Mouse (Mus musculus): ENCODE data around the gene A430078G23Rik. TPM values are rescaled to one million over a fixed set of nuclear protein-coding genes. Genes with fewer than 3 reads are reported as not detected.

The A430078G23Rik gene
- total RNA-seq, 2 experiments from 2014 or later, result 0.28 TPM; not detected in 1

Other genes with a start within 250 kb of the A430078G23Rik start
- gene Insr, start 73.8 kb upstream of the A430078G23Rik start, total RNA-seq (2021), result 10 to 100 TPM; 49.0 to 62.6 TPM
- 1 to 10 TPM; 7.9 to 9.1 TPM for gene Arhgef18, start 39.6 kb downstream of the A430078G23Rik start, total RNA-seq (2021)
- gene Pex11g, start 114.3 kb downstream of the A430078G23Rik start, total RNA-seq (2021), result 1 to 10 TPM; 2.4 to 3.5 TPM
- gene Tex45, start 117.4 kb downstream of the A430078G23Rik start, total RNA-seq (2021), result under 1 TPM in 1 of 2 experiments, not detected in 1; 0.15 TPM
- gene Zfp358, start 139.7 kb downstream of the A430078G23Rik start, total RNA-seq (2021), result 10 to 100 TPM; 28.8 to 29.1 TPM
- gene Mcoln1, start 147.0 kb downstream of the A430078G23Rik start, total RNA-seq (2021), result 10 to 100 TPM; 21.3 to 23.0 TPM
- gene Pnpla6, start 162.0 kb downstream of the A430078G23Rik start, total RNA-seq (2021), result 10 to 100 TPM in 1 of 2 experiments, 1 to 10 TPM in 1; 8.4 to 10.4 TPM
- gene C330021F23Rik, start 214.6 kb downstream of the A430078G23Rik start, total RNA-seq (2021), result not detected
- under 1 TPM; 0.36 to 0.54 TPM for gene Camsap3, start 233.9 kb downstream of the A430078G23Rik start, total RNA-seq (2021)